Mouse (Mus musculus) testis, adult 2 months (tissue): ENCODE results near the gene Prss2. TPM values are rescaled to one million over a fixed set of nuclear protein-coding genes. Genes with fewer than 3 reads are reported as not detected.

Source experiments
- H3K27ac ChIP-seq: fragments of 200-500 bp; 2 replicates; pipeline ENCODE4 v1.5.1; 2012; ENCODE audit warnings: low read depth, low read length; ENCODE audit not compliant: control insufficient read depth, insufficient read depth
- H3K27me3 ChIP-seq: fragments of 200-500 bp; 2 replicates; pipeline ENCODE4 v1.6.1; 2012; ENCODE audit warnings: mild to moderate bottlenecking, low read length, moderate library complexity; ENCODE audit not compliant: control insufficient read depth, insufficient read depth
- H3K36me3 ChIP-seq: fragments of 200-500 bp; 2 replicates; pipeline ENCODE4 v1.6.1; 2012; ENCODE audit warnings: mild to moderate bottlenecking, low read length; ENCODE audit not compliant: control insufficient read depth, insufficient read depth
- H3K4me1 ChIP-seq: fragments of 200-500 bp; 2 replicates; pipeline ENCODE4 v1.6.1; 2012; ENCODE audit warnings: low read length; ENCODE audit not compliant: control insufficient read depth, insufficient read depth
- H3K4me3 ChIP-seq: fragments of 200-500 bp; 2 replicates; pipeline ENCODE4 v1.5.1; 2012; ENCODE audit warnings: low read depth, mild to moderate bottlenecking, low read length, moderate library complexity, mixed read lengths; ENCODE audit not compliant: control insufficient read depth
- CTCF ChIP-seq: fragments of 200-500 bp; IDR thresholded peaks from 2 replicates; pipeline ENCODE4 v1.5.1; 2012; ENCODE audit warnings: low read depth, mild to moderate bottlenecking, inconsistent platforms, low read length, moderate library complexity; ENCODE audit not compliant: control insufficient read depth, insufficient read depth, insufficient replicate concordance
- POLR2A ChIP-seq: fragments of 200-500 bp; IDR thresholded peaks from 2 replicates; pipeline ENCODE4 v1.6.1; 2012; ENCODE audit warnings: low read depth, mild to moderate bottlenecking, inconsistent platforms, low read length, moderate library complexity; ENCODE audit not compliant: control insufficient read depth
- polyA plus RNA-seq: library from polyadenylated mRNA; depleted of rRNA; stranded (reverse); fragments of >200 nt; gene quantifications from 2 replicates; pipeline ENCODE4 v1.2.3, GENCODE M21; 2012; rRNA removed

Prss2 gene
- polyA plus RNA-seq, 1 experiment, result 2.9 TPM

GRCm38 (mm10) chr6:41566965-41567364 lies 45.4 kb downstream of the Prss2 start:
- H3K27ac ChIP-seq, result no peak overlapping the region
- H3K36me3 ChIP-seq, result no peaks in the 10 kb centered on the region
- TF ChIP-seq POLR2A, result no peak
- TF ChIP-seq CTCF, result no peak
- H3K4me1 ChIP-seq, result no peaks in the 10 kb centered on the region
- no peaks in the 10 kb centered on the region for H3K27me3 ChIP-seq
- H3K4me3 ChIP-seq, result no peak overlapping the region

DNA sequence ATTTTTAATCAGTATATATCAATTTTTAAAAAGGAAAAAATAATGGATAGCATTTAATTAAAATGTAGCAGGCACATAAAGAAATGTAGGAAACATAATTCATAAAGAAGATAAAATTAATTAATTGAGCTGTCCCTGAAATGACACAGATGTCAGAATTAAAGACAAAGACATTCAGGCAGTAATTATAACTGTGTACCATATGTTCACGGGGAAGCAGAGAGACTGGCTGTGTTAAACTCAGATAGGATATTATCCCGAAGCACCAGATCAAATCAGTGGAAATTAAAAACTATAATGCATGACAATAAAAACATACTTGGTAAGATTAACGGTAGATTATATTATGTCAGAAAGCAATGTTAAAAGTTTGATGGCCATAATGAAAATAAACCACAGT lies 47.5 kb downstream of the Prss2 start:
- Histone ChIP-seq H3K27me3 (no peaks in the 10 kb centered on the region), H3K4me3 (no peak overlapping the region), H3K36me3 (no peaks in the 10 kb centered on the region), H3K4me1 (no peaks in the 10 kb centered on the region), H3K27ac (no peak overlapping the region)
- no peak for TF ChIP-seq POLR2A
- no peak for TF ChIP-seq CTCF

Other genes starting within 250 kb of the Prss2 start
- gene Try4, start 219.5 kb upstream of the Prss2 start, polyA plus RNA-seq, result 0.49 and 2.0 TPM in 2 replicates
- gene Try5, start 204.9 kb upstream of the Prss2 start, polyA plus RNA-seq, result 12.1 TPM in 2 replicates
- gene Try10, start 167.7 kb upstream of the Prss2 start, polyA plus RNA-seq, result not detected in 2 replicates
- gene Prss3, start 144.1 kb upstream of the Prss2 start, polyA plus RNA-seq, result not detected in 2 replicates
- not detected in 2 replicates for gene Gm5771, start 129.4 kb upstream of the Prss2 start, polyA plus RNA-seq
- gene Gm10334, start 75.6 kb upstream of the Prss2 start, polyA plus RNA-seq, result not detected in 2 replicates
- gene Prss1, start 62.9 kb upstream of the Prss2 start, polyA plus RNA-seq, result not detected in 2 replicates
- 3.2 and 3.3 TPM in 2 replicates for gene Ephb6, start 83.7 kb downstream of the Prss2 start, polyA plus RNA-seq
- 0.42 and 3.0 TPM in 2 replicates for gene Trpv6, start 114.6 kb downstream of the Prss2 start, polyA plus RNA-seq
- 0.12 and 0.24 TPM in 2 replicates for gene Trpv5, start 159.0 kb downstream of the Prss2 start, polyA plus RNA-seq
- gene Llcfc1, start 162.6 kb downstream of the Prss2 start, polyA plus RNA-seq, result 508 and 690 TPM in 2 replicates
- gene Kel, start 182.6 kb downstream of the Prss2 start, polyA plus RNA-seq, result 1.2 and 3.4 TPM in 2 replicates